Mouse (Mus musculus): ENCODE measurements around the gene Pitpnm1.

Pitpnm1 gene

DNA sequence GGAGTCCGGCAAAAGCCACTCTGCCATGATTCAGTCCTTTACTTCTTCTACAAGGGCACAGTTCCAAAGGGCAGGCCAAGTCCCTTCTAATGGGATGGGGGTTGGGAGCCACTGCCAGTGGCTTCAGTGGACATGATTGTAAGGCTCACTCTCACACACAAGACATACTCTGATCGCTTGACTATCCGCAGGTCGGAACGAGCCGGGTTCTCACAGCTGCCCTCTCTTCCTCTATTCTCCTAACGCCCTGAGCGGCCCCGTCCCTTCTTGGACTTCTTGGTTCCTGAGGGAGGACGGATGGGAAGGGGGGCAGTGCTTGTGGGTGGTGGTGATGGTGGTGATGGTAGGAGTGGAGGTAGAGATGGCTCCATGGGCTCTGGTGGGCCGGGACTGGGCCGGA is 57.0 kb downstream of the Pitpnm1 start:
- no peak for DNase-seq

- no peak for DNase-seq
These were observed 59.3 kb downstream of the Pitpnm1 start for GRCm38 (mm10) chr19:4159049-4159448.

- peak; percentile 92 for DNase-seq
These were observed 63.1 kb downstream of the Pitpnm1 start, which contains the start of gene Rps6kb2 for GRCm38 (mm10) chr19:4162646-4163542. Gene Rps6kb2 (minus strand): TSS chr19:4163354.

GRCm38 (mm10) chr19:4163543-4163887 is 63.7 kb downstream of the Pitpnm1 start:
- DNase-seq = no peak
